23 mouse cellular contexts compared by ENCODE assay signal in genomic region chr13:94820956-94821355, GRCm38 (mm10). TPM values are rescaled to one million over a fixed set of nuclear protein-coding genes. Genes with fewer than 3 reads are reported as not detected.
"Had no signal": no experiment of that assay in that cellular context is flagged by ENCODE, and none has a peak within 500 bp of the region (broad histone marks: within the 10 kb centered on the region; RNA-seq: fewer than 3 reads in every experiment).

No protein-coding gene starts in this region.

- H3K27ac ChIP-seq: lung, embryonic 15.5 days; macrophage; midbrain, embryonic 13.5 days; midbrain, embryonic 15.5 days; neural tube, embryonic 12.5 days had no signal

- H3K9me3 ChIP-seq: lung, embryonic 15.5 days; midbrain, embryonic 13.5 days; midbrain, embryonic 15.5 days; neural tube, embryonic 12.5 days had no signal

- ATAC-seq: lung, postnatal 0 days; midbrain, embryonic 13.5 days; midbrain, embryonic 15.5 days had no signal

- H3K4me3 ChIP-seq: lung, embryonic 15.5 days; megakaryocyte, embryonic 14.5 days; midbrain, embryonic 13.5 days; midbrain, embryonic 15.5 days; neural tube, embryonic 12.5 days had no signal

- H3K36me3 ChIP-seq: lung, embryonic 15.5 days; midbrain, embryonic 13.5 days; midbrain, embryonic 15.5 days; neural tube, embryonic 12.5 days had no signal

- H3K4me2 ChIP-seq: lung, embryonic 15.5 days; midbrain, embryonic 11.5 days; midbrain, embryonic 13.5 days; midbrain, embryonic 15.5 days; neural tube, embryonic 12.5 days had no signal

- H3K4me1 ChIP-seq: neural tube, embryonic 12.5 days had no signal

- DNase-seq: lung, adult 2 months; lung, postnatal 14 days; lung, postnatal 36 days; right cerebral cortex, postnatal 14 days; spleen, adult 18-20 months; thymus, adult 18-20 months; thymus, postnatal 14 days; thymus, postnatal 36 days had no signal

- H3K27me3 ChIP-seq: lung, embryonic 15.5 days; megakaryocyte, embryonic 14.5 days; midbrain, embryonic 13.5 days; midbrain, embryonic 15.5 days; neural tube, embryonic 12.5 days had no signal

- H3K9ac ChIP-seq: lung, embryonic 15.5 days; midbrain, embryonic 13.5 days; midbrain, embryonic 15.5 days; neural tube, embryonic 12.5 days had no signal

RNA-seq across cellular contexts. Expression of gene Otp, which starts 54.4 kb away (rescaled TPM):
- total RNA-seq: megakaryocyte progenitor cell, adult 5-6 weeks; monocyte, adult 5-6 weeks; neutrophil, adult 5-6 weeks had no signal
- polyA plus RNA-seq: liver, embryonic 16.5 days; lung, adult 2 months; lung, embryonic 15.5 days; lung, postnatal 0 days; macrophage; stomach, embryonic 14.5 days; stomach, embryonic 16.5 days; thymus, postnatal 0 days had no signal
